Mouse (Mus musculus) T-helper 1 cell (primary cell): ENCODE measurements around the gene Isx.

ENCODE experiments used
- in situ Hi-C: fragments of 300-600 bp; cut with MboI, MseI; formaldehyde crosslinking; loops from one replicate; pipeline ENCODE4 v1.15.1; 2025; ENCODE audit warnings: high pct_unique_total_duplicates

Isx gene

GRCm38 (mm10) chr8:74872940-74873339 lies at the start of gene Isx:
Gene Isx, plus strand, starts transcription at chr8:74873173.
- in situ Hi-C loops, result no loop called here

GRCm38 (mm10) chr8:74827689-74828088 lies 45.3 kb upstream of the Isx start:
- in situ Hi-C loops, result no loop called here

DNA sequence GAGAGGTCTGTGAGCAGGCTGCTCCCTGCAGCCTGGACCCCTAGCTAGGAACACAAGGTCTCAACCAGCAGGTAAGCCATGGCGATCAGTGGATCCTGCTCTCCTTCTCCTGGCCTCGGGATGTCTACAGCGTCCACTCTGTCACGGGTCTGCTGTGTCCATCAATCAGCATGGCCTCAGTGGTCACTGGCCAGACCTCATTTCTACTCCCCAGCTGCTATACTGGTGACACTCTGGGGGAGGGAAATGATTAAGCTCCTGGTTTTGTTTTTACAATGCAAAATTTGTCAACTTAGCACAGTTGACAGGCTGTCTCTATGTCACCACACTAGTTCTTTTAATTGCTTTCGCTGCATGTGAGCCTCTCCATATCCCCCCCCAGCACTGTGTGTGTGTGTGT lies 41.7 kb upstream of the Isx start:
- in situ Hi-C loops, result no loop called here

GRCm38 (mm10) chr8:74834246-74834645 lies 38.7 kb upstream of the Isx start:
- in situ Hi-C loops, result no loop called here

DNA sequence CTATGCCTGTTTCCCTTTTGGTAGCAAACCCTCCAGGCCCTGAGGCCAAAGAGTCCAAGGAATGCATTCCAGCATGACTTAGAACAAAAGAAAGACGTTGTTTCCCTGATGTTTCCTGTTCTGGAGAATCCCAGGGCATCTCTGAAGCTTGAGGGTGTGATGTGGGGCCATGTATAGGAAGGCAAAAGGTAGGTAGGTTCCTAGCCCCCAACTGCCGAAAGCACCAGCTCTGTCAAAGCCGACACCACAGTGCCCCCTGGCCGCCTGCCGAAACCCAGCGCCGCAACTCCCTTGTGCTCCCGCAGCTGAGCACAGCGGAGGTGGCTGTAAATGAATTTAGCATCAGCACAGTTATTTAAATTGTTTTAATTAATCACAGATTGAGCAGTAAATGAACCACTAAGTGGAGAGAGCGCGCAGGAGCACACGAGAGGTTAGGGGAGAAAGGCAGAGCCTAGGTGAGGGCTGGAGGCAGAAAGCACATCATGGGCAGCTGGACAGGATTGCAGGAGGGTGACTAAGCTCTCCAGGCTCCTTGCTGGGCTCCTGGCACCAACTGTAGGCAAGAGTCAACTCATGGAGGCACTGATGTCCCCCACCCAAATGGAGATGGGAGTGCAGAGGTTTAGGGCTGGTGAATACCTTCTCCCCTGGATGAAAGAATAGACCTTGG lies 25.5 kb upstream of the Isx start:
- in situ Hi-C loops, result no loop called here

DNA sequence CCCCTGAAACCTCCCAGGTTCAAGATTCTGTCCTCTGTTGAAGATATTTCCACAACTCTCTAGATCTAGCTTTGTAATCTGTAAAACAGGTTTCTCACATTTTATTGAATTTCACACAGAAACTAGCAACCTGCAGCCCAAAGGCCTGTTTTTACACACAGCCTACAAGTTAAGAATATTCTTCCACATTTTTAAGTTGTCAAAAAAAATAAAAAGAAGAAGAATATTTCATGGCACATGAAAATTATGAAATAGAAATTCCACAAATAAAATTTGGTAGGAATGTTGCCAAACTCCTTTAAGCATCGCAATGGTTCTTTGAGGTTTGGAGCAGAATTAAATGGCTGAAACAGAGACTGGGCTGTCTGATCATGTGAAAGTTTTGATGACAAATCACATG lies 24.3 kb upstream of the Isx start:
- in situ Hi-C loops, result no loop called here

GRCm38 (mm10) chr8:74850971-74851370 lies 22.0 kb upstream of the Isx start:
- in situ Hi-C loops, result no loop called here

DNA sequence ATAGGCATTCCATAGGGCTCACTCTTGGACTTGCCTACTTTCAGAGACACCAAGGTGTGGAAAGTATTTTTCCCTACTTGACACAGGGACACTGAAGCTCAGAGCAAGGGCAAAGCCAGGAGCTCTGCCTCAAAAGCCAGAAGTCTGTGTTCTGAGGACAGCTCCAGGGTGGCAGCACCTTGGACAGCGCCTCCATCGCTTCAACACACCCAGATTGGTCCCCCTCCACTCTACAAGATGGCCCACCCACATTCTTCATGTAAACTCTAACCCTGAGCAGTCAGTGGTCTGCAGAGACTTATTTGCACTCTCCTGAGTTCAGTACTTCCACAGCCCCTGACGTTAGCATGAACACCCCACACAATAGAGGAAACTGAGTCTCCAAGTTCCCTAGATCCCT lies 21.1 kb upstream of the Isx start:
- in situ Hi-C loops, result no loop called here

DNA sequence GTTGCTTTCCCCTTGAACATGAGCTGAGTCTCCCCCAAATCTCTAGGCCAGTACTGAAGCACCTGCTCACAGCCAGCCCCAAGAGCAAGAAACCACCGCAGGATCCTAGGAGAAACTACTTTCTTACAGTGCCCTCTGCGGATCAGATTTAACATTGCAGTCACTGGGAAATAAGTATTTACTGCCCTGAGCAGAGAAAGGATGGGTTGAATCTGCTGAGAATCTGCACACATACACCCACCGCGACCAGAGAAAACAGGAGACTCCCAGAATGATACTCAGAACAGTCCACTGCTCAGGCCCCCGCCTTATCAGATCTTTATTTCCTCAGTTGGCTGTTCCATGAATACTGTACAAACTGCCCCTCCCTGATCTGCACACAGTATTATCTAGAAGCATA lies 19.5 kb upstream of the Isx start:
- in situ Hi-C loops, result no loop called here

- in situ Hi-C loops, result no loop called here
These were observed 18.2 kb upstream of the Isx start for GRCm38 (mm10) chr8:74854786-74855185.

- in situ Hi-C loops, result no loop called here
These were observed 17.6 kb upstream of the Isx start for GRCm38 (mm10) chr8:74855341-74855740.

- in situ Hi-C loops, result no loop called here
These were observed 13.7 kb upstream of the Isx start for GRCm38 (mm10) chr8:74859241-74859640.

GRCm38 (mm10) chr8:74860449-74860848 lies 12.5 kb upstream of the Isx start:
- in situ Hi-C loops, result no loop called here

GRCm38 (mm10) chr8:74862598-74862997 lies 10.4 kb upstream of the Isx start:
- in situ Hi-C loops, result no loop called here

DNA sequence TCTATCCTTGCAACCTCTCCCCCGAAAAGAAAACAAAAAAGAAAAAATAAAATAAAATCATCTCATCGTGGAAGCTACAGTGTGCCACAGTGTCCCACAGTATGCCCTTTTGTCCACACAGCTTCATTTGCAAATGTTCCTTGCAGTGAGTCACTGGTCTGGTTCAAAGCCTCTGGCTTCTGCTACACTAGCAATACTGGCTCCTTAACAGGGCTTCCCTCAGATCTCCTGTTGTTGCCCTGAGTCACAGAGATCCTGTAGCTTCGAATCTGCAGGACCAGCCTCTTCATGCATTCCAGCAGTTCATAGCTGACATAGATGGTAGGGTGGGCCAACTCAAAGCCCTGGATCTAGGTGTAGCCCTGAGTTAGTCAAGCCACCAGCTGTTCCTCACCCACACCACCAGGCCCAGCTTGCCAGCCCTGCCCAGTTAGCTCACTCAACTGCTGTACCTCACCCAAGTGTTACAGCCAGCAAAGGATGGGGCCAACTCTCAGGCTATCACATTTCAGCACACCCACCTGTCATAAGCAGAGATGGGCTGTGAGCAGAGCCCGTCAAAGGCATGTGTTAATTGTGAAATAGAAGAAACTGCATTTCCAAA lies 2.5 kb upstream of the Isx start:
- in situ Hi-C loops, result no loop called here

DNA sequence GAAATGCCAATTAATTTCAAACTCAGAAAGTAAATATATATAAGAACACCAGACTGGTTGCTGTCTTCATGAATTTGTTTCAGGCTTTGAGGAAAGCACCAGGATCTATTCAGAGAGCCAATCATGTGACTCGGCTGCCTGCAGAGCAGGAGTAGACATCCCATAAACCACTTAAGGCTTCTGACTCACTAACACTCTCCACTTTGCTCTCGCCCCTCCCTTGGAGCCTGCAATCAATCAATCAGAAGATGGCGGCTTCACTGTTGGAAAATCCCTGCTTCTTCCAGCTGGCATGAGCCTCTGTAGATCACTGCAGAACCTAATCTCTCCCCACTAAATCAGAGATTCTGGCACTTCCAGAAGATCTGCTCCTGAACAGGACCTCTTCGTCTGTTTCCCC lies 1.3 kb upstream of the Isx start:
- in situ Hi-C loops, result no loop called here

- in situ Hi-C loops, result no loop called here
These were observed 686 bp upstream of the Isx start for GRCm38 (mm10) chr8:74872151-74872823.

DNA sequence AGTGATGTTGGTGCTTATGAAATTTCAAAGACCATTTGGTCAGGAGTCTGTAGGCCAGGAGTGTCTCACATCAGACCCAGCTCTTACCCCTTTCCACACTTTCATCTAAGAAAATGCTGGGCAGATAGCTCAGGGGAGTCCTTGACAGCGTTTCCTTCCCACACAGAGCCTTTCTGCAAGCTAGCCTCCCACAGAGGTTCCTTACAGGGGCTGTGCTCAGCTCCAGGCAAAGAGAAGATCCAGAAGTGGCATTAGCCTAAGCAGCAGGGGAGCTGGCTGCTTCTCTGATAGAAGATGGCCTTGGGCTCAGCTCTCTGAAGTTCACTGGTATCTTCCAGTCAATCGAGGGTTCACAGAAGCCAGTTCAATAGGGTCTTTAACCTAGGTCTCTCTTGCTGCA lies 1.6 kb downstream of the Isx start:
- in situ Hi-C loops, result no loop called here

- in situ Hi-C loops, result no loop called here
These were observed 5.7 kb downstream of the Isx start for GRCm38 (mm10) chr8:74878637-74879036.

DNA sequence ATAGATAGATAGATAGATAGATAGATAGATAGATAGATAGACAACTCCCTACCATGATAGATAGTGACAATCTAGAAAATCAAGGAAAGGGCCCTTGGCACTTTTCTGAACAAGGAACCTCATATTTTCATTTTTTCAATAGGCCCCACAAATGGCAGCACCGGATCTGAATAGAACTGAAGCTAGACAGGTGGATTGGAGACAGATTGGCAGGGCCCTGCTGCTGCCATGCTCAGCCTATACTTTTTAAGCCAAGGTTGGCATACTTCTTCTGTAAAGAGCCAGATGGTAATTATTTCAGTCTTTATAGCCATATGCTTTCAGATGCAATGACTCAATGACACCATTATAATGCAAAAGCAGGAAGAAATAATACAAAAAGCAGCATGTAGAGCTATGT lies 15.8 kb downstream of the Isx start:
- in situ Hi-C loops, result no loop called here

GRCm38 (mm10) chr8:74891030-74891429 lies 18.1 kb downstream of the Isx start:
- in situ Hi-C loops, result no loop called here

- in situ Hi-C loops, result no loop called here
These were observed 23.3 kb downstream of the Isx start for GRCm38 (mm10) chr8:74896302-74896701.

GRCm38 (mm10) chr8:74897315-74897714 lies 24.3 kb downstream of the Isx start:
- in situ Hi-C loops, result no loop called here
